Mouse (Mus musculus): ENCODE measurements around the gene Mcfd2.
"Not testable (repeated sequence)": the region's sequence is repeated elsewhere in the genome, so short reads cannot be mapped to it uniquely, and the experiment has no call there.

The Mcfd2 gene

GRCm38 (mm10) chr17:87265792-87266186 is at the start of gene Mcfd2:
Gene Mcfd2, minus strand, starts transcription at chr17:87265935.
- DNase-seq (ENCODE audit: low spot score), result peak; percentile 90

- peak; percentile 83 for DNase-seq (ENCODE audit: low spot score)
These were observed 49.3 kb upstream of the Mcfd2 start for GRCm38 (mm10) chr17:87315021-87315531.

GRCm38 (mm10) chr17:87314530-87314946 is 48.8 kb upstream of the Mcfd2 start:
- DNase-seq (ENCODE audit: low spot score), result no peak

- DNase-seq (ENCODE audit: low spot score), result no peak
These were observed 48.4 kb upstream of the Mcfd2 start for GRCm38 (mm10) chr17:87314121-87314520.

GRCm38 (mm10) chr17:87312924-87313870 is 47.5 kb upstream of the Mcfd2 start:
- no peak for DNase-seq (ENCODE audit: low spot score)

- DNase-seq (ENCODE audit: low spot score), result no peak
These were observed 46.6 kb upstream of the Mcfd2 start for GRCm38 (mm10) chr17:87312351-87312750.

- no peak for DNase-seq (ENCODE audit: low spot score)
These were observed 44.8 kb upstream of the Mcfd2 start for GRCm38 (mm10) chr17:87310497-87310896.

- no peak for DNase-seq (ENCODE audit: low spot score)
These were observed 43.5 kb upstream of the Mcfd2 start for GRCm38 (mm10) chr17:87309073-87309788.

- DNase-seq (ENCODE audit: low spot score), result no peak
These were observed 41.0 kb upstream of the Mcfd2 start for GRCm38 (mm10) chr17:87306746-87307145.

- no peak for DNase-seq (ENCODE audit: low spot score)
These were observed 39.3 kb upstream of the Mcfd2 start for GRCm38 (mm10) chr17:87305065-87305464.

- peak; percentile 12 for DNase-seq (ENCODE audit: low spot score)
These were observed 38.6 kb upstream of the Mcfd2 start for GRCm38 (mm10) chr17:87304151-87304894.

GRCm38 (mm10) chr17:87302014-87302794 is 36.5 kb upstream of the Mcfd2 start:
- DNase-seq (ENCODE audit: low spot score), result peak; percentile 32

- not testable (repeated sequence) for DNase-seq (ENCODE audit: low spot score)
These were observed 35.9 kb upstream of the Mcfd2 start for GRCm38 (mm10) chr17:87301607-87302006.

GRCm38 (mm10) chr17:87300340-87300739 is 34.6 kb upstream of the Mcfd2 start:
- no peak for DNase-seq (ENCODE audit: low spot score)

- no peak for DNase-seq (ENCODE audit: low spot score)
These were observed 33.2 kb upstream of the Mcfd2 start for GRCm38 (mm10) chr17:87298944-87299343.

- DNase-seq (ENCODE audit: low spot score), result not testable (repeated sequence)
These were observed 31.0 kb upstream of the Mcfd2 start for GRCm38 (mm10) chr17:87296701-87297100.

- DNase-seq (ENCODE audit: low spot score), result no peak
These were observed 30.0 kb upstream of the Mcfd2 start for GRCm38 (mm10) chr17:87295738-87296137.

GRCm38 (mm10) chr17:87293125-87293524 is 27.4 kb upstream of the Mcfd2 start:
- no peak for DNase-seq (ENCODE audit: low spot score)

- DNase-seq (ENCODE audit: low spot score), result no peak
These were observed 26.0 kb upstream of the Mcfd2 start for GRCm38 (mm10) chr17:87291782-87292181.

- no peak for DNase-seq (ENCODE audit: low spot score)
These were observed 25.3 kb upstream of the Mcfd2 start for GRCm38 (mm10) chr17:87291037-87291436.

- DNase-seq (ENCODE audit: low spot score), result no peak
These were observed 23.6 kb upstream of the Mcfd2 start for GRCm38 (mm10) chr17:87289367-87289766.
